Mouse (Mus musculus) left cerebral cortex, postnatal 25 days (tissue): ENCODE data around the gene Ldlrad3. TPM values are rescaled to one million over a fixed set of nuclear protein-coding genes. Genes with fewer than 3 reads are reported as not detected.
A peak's percentile ranks its signal among the peaks of the same experiment; 100 is the strongest.

ENCODE experiments used
- DNase-seq, 2 experiments: peaks; one replicate each; pipeline ENCODE4 v3.0.0; 2022; ENCODE audit warnings: low spot score in 2 of 2, mixed read lengths in 1 of 2
- intact Hi-C: fragments of 180-260 bp; cut with DNase I; formaldehyde crosslinking; loops from one replicate; pipeline ENCODE4 v1.15.1; 2025
- total RNA-seq, 2 experiments: library from RNA; stranded (reverse); gene quantifications; 2 replicates each; pipeline ENCODE4 v1.2.3; 2021

Ldlrad3 gene
- total RNA-seq, 2 experiments from 2014 or later, result 8.1 to 8.6 TPM

GRCm38 (mm10) chr2:102152851-102153250, 33.3 kb downstream of the Ldlrad3 start:
- intact Hi-C loops, result no loop called here
- DNase-seq, result no peak

GRCm38 (mm10) chr2:102149058-102149457, 37.1 kb downstream of the Ldlrad3 start:
- intact Hi-C loops, result loop anchor here (5.0 kb wide), 1 partner anchor 47 kb away; no protein-coding TSS in a partner anchor

GRCm38 (mm10) chr2:102148093-102148492, 38.1 kb downstream of the Ldlrad3 start:
- intact Hi-C loops, result loop anchor here (5.0 kb wide), 1 partner anchor 46 kb away; no protein-coding TSS in a partner anchor
- no peak for DNase-seq

More at GRCm38 (mm10) chr2:102149058-102149457, 37.1 kb downstream of the Ldlrad3 start:
- peak in 1 of 2 experiments; percentile 76 for DNase-seq

GRCm38 (mm10) chr2:102147561-102147960, 38.6 kb downstream of the Ldlrad3 start:
- no peak for DNase-seq
- intact Hi-C loops, result loop anchor here (5.0 kb wide), 1 partner anchor 45 kb away; no protein-coding TSS in a partner anchor

- intact Hi-C loops, result loop anchor here (5.0 kb wide), 1 partner anchor 44 kb away; no protein-coding TSS in a partner anchor
These were observed 39.8 kb downstream of the Ldlrad3 start for GRCm38 (mm10) chr2:102146386-102146785.

GRCm38 (mm10) chr2:102145036-102145435, 41.1 kb downstream of the Ldlrad3 start:
- DNase-seq, result no peak
- intact Hi-C loops, result loop anchor here (5.0 kb wide), 1 partner anchor 43 kb away; no protein-coding TSS in a partner anchor

More at GRCm38 (mm10) chr2:102146386-102146785, 39.8 kb downstream of the Ldlrad3 start:
- no peak for DNase-seq

- DNase-seq, result no peak
- intact Hi-C loops, result no loop called here
These were observed 41.9 kb downstream of the Ldlrad3 start for GRCm38 (mm10) chr2:102144311-102144710.

GRCm38 (mm10) chr2:102142654-102143271, 43.4 kb downstream of the Ldlrad3 start:
- no peak for DNase-seq
- intact Hi-C loops, result no loop called here

- intact Hi-C loops, result no loop called here
- DNase-seq, result no peak
These were observed 44.0 kb downstream of the Ldlrad3 start for GRCm38 (mm10) chr2:102142197-102142623.

GRCm38 (mm10) chr2:102141199-102141598, 45.0 kb downstream of the Ldlrad3 start:
- intact Hi-C loops, result no loop called here
- DNase-seq, result no peak

- no peak for DNase-seq
- intact Hi-C loops, result no loop called here
These were observed 48.3 kb downstream of the Ldlrad3 start for GRCm38 (mm10) chr2:102137922-102138321.

GRCm38 (mm10) chr2:102136184-102136583, 50.0 kb downstream of the Ldlrad3 start:
- intact Hi-C loops, result no loop called here

GRCm38 (mm10) chr2:102134510-102135262, 51.5 kb downstream of the Ldlrad3 start:
- intact Hi-C loops, result no loop called here
- peak; percentile 80 to 95 for DNase-seq

More at GRCm38 (mm10) chr2:102136184-102136583, 50.0 kb downstream of the Ldlrad3 start:
- no peak for DNase-seq

- intact Hi-C loops, result no loop called here
These were observed 53.1 kb downstream of the Ldlrad3 start for GRCm38 (mm10) chr2:102132945-102133558.

GRCm38 (mm10) chr2:102130198-102130845, 55.9 kb downstream of the Ldlrad3 start:
- DNase-seq, result peak in 1 of 2 experiments; percentile 56
- intact Hi-C loops, result no loop called here

More at GRCm38 (mm10) chr2:102132945-102133558, 53.1 kb downstream of the Ldlrad3 start:
- DNase-seq, result no peak

GRCm38 (mm10) chr2:102129235-102129634, 57.0 kb downstream of the Ldlrad3 start:
- DNase-seq, result no peak
- intact Hi-C loops, result no loop called here

GRCm38 (mm10) chr2:102128500-102129030, 57.6 kb downstream of the Ldlrad3 start:
- intact Hi-C loops, result no loop called here
- no peak for DNase-seq

GRCm38 (mm10) chr2:102127791-102128387, 58.3 kb downstream of the Ldlrad3 start:
- DNase-seq, result no peak
- intact Hi-C loops, result no loop called here

GRCm38 (mm10) chr2:102127221-102127620, 59.0 kb downstream of the Ldlrad3 start:
- peak in 1 of 2 experiments; percentile 56 for DNase-seq
- intact Hi-C loops, result no loop called here
